15 mouse cellular contexts compared by ENCODE assay signal in genomic region chr15:97607617-97608206, GRCm38 (mm10).
DNase-seq lines count a peak whose midpoint lies in the region; ATAC-seq lines count a peak whose summit lies in the region.
"Had no signal": no experiment of that assay in that cellular context is flagged by ENCODE, and none has a peak within 500 bp of the region (broad histone marks: within the 10 kb centered on the region; RNA-seq: fewer than 3 reads in every experiment).

No protein-coding gene starts in this region.

- H3K36me3 ChIP-seq in neural tube, embryonic 11.5 days (ENCODE audit: control insufficient read depth, insufficient read depth, low read length): no peaks in the 10 kb centered on the region
- H3K36me3 ChIP-seq in midbrain, embryonic 16.5 days (ENCODE audit: control insufficient read depth, insufficient read depth, low read length): no peaks in the 10 kb centered on the region
- H3K36me3 ChIP-seq: embryonic facial prominence, embryonic 10.5 days; heart, embryonic 10.5 days; liver, embryonic 12.5 days; stomach, embryonic 15.5 days had no signal

- H3K4me1 ChIP-seq in neural tube, embryonic 11.5 days (ENCODE audit: control insufficient read depth, insufficient read depth, low read length): peaks cover 8% of the 10 kb centered on the region
- H3K4me1 ChIP-seq in midbrain, embryonic 16.5 days (ENCODE audit: control insufficient read depth, insufficient read depth, low read length): peaks cover 26% of the 10 kb centered on the region
- H3K4me1 ChIP-seq: liver, embryonic 12.5 days had no signal

- no peaks in the 10 kb centered on the region for H3K27me3 ChIP-seq in neural tube, embryonic 11.5 days (ENCODE audit: control insufficient read depth, insufficient read depth, low read length)
- H3K27me3 ChIP-seq in midbrain, embryonic 16.5 days (ENCODE audit: control insufficient read depth, insufficient read depth, low read depth, low read length): no peaks in the 10 kb centered on the region

- peak overlapping the region; percentile 68; the same call in 1 of the 2 replicates for H3K4me2 ChIP-seq in neural tube, embryonic 11.5 days (ENCODE audit: low read depth)
- peak overlapping the region; percentile 68 for H3K4me2 ChIP-seq in midbrain, embryonic 16.5 days (ENCODE audit: low read length)

- ATAC-seq in neural tube, embryonic 11.5 days (ENCODE audit: insufficient read depth, low FRiP score, low TSS enrichment): no peak
- no peak for ATAC-seq in midbrain, embryonic 16.5 days
- ATAC-seq: liver, embryonic 12.5 days had no signal

- no peak overlapping the region for H3K4me3 ChIP-seq in neural tube, embryonic 11.5 days (ENCODE audit: low read depth, low read length)
- peak overlapping the region; percentile 40 for H3K4me3 ChIP-seq in midbrain, embryonic 16.5 days (ENCODE audit: low read depth, low read length)
- H3K4me3 ChIP-seq: liver, embryonic 12.5 days; myocyte had no signal

- H3K9me3 ChIP-seq in neural tube, embryonic 11.5 days (ENCODE audit: control insufficient read depth, low read length): no peaks in the 10 kb centered on the region
- H3K9me3 ChIP-seq in midbrain, embryonic 16.5 days (replicated peaks; ENCODE audit: control insufficient read depth, low read length, poor library complexity, severe bottlenecking): no peaks in the 10 kb centered on the region
- H3K9me3 ChIP-seq: embryonic facial prominence, embryonic 10.5 days; heart, embryonic 10.5 days; liver, embryonic 12.5 days; stomach, embryonic 15.5 days had no signal

- 69% methylated on average over 15 of the region's 15 CpGs for WGBS in neural tube, embryonic 11.5 days
- 27% methylated on average over 15 of the region's 15 CpGs for WGBS in midbrain, embryonic 16.5 days

- H3K27ac ChIP-seq in neural tube, embryonic 11.5 days (ENCODE audit: low read depth, low read length): no peak overlapping the region
- peak overlapping the region; percentile 98 for H3K27ac ChIP-seq in midbrain, embryonic 16.5 days (ENCODE audit: low read length)
- H3K27ac ChIP-seq: heart, embryonic 10.5 days; liver, embryonic 12.5 days had no signal

- no peak overlapping the region for H3K9ac ChIP-seq in neural tube, embryonic 11.5 days (ENCODE audit: low read length)
- peak overlapping the region; percentile 61 for H3K9ac ChIP-seq in midbrain, embryonic 16.5 days (ENCODE audit: low read depth, low read length)
- H3K9ac ChIP-seq: liver, embryonic 12.5 days had no signal

- DNase-seq in neural tube, embryonic 11.5 days (ENCODE audit: low spot score): no peak
- no peak for DNase-seq in neural tube, embryonic 10.5 days (ENCODE audit: extremely low spot score, low spot score)
- peak; percentile 55 for DNase-seq in gastrocnemius, postnatal 25 days
- DNase-seq in testis, postnatal 14 days (ENCODE audit: low spot score): peak; percentile 27
- no peak for DNase-seq in right cerebral cortex, postnatal 36 days (ENCODE audit: low spot score in 2 of 2)
- DNase-seq in yolk sac, embryonic 10.5 days (ENCODE audit: low spot score): no peak
- DNase-seq: adrenal gland, adult 8-10 months; kidney, postnatal 14 days; lung, postnatal 14 days had no signal

Comparison
In these comparisons a context has a peak if more than half of its experiments do, and no peak if none do; other contexts are left out.
1. DNase-seq: peak in gastrocnemius, postnatal 25 days (single experiment) and testis, postnatal 14 days (single experiment); none in neural tube, embryonic 11.5 days (single experiment), neural tube, embryonic 10.5 days (single experiment), right cerebral cortex, postnatal 36 days (0 of 2) and yolk sac, embryonic 10.5 days (single experiment).